Mouse (Mus musculus) ES-E14 (cell line): ENCODE results near the gene Tmem132b.

ENCODE experiments used
- CHD2 ChIP-seq: IDR thresholded peaks from 2 replicates; pipeline ENCODE4 v1.6.1; 2014; ENCODE audit warnings: mild to moderate bottlenecking, low read depth, low read length, inconsistent platforms
- HCFC1 ChIP-seq: IDR thresholded peaks from 2 replicates; pipeline ENCODE4 v1.6.1; 2012; ENCODE audit warnings: low read length, inconsistent platforms, borderline replicate concordance; ENCODE audit not compliant: insufficient read depth
- MAFK ChIP-seq: IDR thresholded peaks from 2 replicates; pipeline ENCODE4 v1.6.1; 2014; ENCODE audit warnings: mild to moderate bottlenecking, low read depth, low read length, inconsistent platforms; ENCODE audit not compliant: insufficient read depth
- ZC3H11A ChIP-seq: IDR thresholded peaks from 2 replicates; pipeline ENCODE4 v1.6.1; 2012; ENCODE audit warnings: low read depth, mild to moderate bottlenecking, inconsistent platforms, low read length, borderline replicate concordance
- ZNF384 ChIP-seq: IDR thresholded peaks from 2 replicates; pipeline ENCODE4 v1.6.1; 2012; ENCODE audit warnings: low read depth, low read length, inconsistent platforms

- no peak for TF ChIP-seq ZC3H11A
- TF ChIP-seq CHD2: no peak
- no peak for TF ChIP-seq ZNF384
- TF ChIP-seq MAFK: no peak
- TF ChIP-seq HCFC1: no peak
Measured at GRCm38 (mm10) chr5:125509541-125509940, 22.0 kb upstream of the Tmem132b start.
